Mouse (Mus musculus): ENCODE results near the gene Ndufs7.
"Not testable (repeated sequence)": the region's sequence is repeated elsewhere in the genome, so short reads cannot be mapped to it uniquely, and the experiment has no call there.

Gene Ndufs7

GRCm38 (mm10) chr10:80242607-80243006, 6.3 kb upstream of the Ndufs7 start:
- no peak for DNase-seq

GRCm38 (mm10) chr10:80244791-80245399, 4.0 kb upstream of the Ndufs7 start:
- DNase-seq = peak; percentile 67

- peak; percentile 91 for DNase-seq
Observed at GRCm38 (mm10) chr10:80245600-80245999, 3.3 kb upstream of the Ndufs7 start.

- peak; percentile 48 for DNase-seq
Observed at GRCm38 (mm10) chr10:80247849-80248248, 1.1 kb upstream of the Ndufs7 start.

GRCm38 (mm10) chr10:80248437-80248836, 484 bp upstream of the Ndufs7 start:
- not testable (repeated sequence) for DNase-seq

GRCm38 (mm10) chr10:80250059-80250458, 1.1 kb downstream of the Ndufs7 start:
- DNase-seq = no peak

GRCm38 (mm10) chr10:80250573-80250972, 1.7 kb downstream of the Ndufs7 start:
- no peak for DNase-seq

- no peak for DNase-seq
Observed at GRCm38 (mm10) chr10:80252011-80252410, 3.1 kb downstream of the Ndufs7 start.

- no peak for DNase-seq
Observed at GRCm38 (mm10) chr10:80252493-80253274, 3.8 kb downstream of the Ndufs7 start.

GRCm38 (mm10) chr10:80253551-80253950, 4.6 kb downstream of the Ndufs7 start:
- no peak for DNase-seq

GRCm38 (mm10) chr10:80254331-80255297, 5.7 kb downstream of the Ndufs7 start:
- no peak for DNase-seq

- peak; percentile 72 for DNase-seq
Observed at GRCm38 (mm10) chr10:80255881-80256535, 7.1 kb downstream of the Ndufs7 start.

- no peak for DNase-seq
Observed at GRCm38 (mm10) chr10:80257936-80258335, 9.0 kb downstream of the Ndufs7 start.

GRCm38 (mm10) chr10:80258752-80259462, 10.0 kb downstream of the Ndufs7 start:
- DNase-seq = no peak

- no peak for DNase-seq
Observed at GRCm38 (mm10) chr10:80259463-80259805, 10.5 kb downstream of the Ndufs7 start.

GRCm38 (mm10) chr10:80259861-80260641, 11.1 kb downstream of the Ndufs7 start:
- DNase-seq = peak; percentile 82

GRCm38 (mm10) chr10:80260642-80261584, 12.0 kb downstream of the Ndufs7 start, which contains the start of the genes Gamt and Dazap1:
TSS of gene Gamt (minus strand) at chr10:80261012.
TSS of gene Dazap1 (plus strand) at chr10:80261486.
- peak; percentile 100 for DNase-seq

- DNase-seq = peak; percentile 100
Observed at GRCm38 (mm10) chr10:80261585-80261968, 12.7 kb downstream of the Ndufs7 start.

- no peak for DNase-seq
Observed at GRCm38 (mm10) chr10:80262169-80262568, 13.2 kb downstream of the Ndufs7 start.

All from kidney, postnatal 10 days (tissue).